9 mouse cellular contexts compared by ENCODE assay signal in the genomic region with DNA sequence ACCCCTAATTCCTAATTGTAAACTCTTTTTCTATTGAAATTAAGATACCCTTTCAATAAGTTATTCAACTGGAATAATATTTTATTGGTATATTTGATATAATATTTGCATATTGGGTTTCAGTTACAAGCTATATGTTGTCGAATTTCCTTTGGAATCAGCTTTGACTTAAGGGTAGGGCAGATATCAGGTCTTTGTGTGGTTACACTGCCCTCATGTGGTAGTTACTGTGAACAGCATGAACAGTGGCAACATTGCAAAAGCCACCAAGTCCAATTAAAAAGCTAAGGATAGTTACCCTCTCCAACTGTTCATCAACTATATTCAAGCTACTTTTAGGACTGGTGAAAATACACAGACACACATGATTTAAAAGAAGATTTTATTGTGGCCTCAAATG. TPM values are rescaled to one million over a fixed set of nuclear protein-coding genes. Genes with fewer than 3 reads are reported as not detected.
A peak's percentile ranks its signal among the peaks of the same experiment; 100 is the strongest.
DNase-seq lines count a peak whose midpoint lies in the region; ATAC-seq lines count a peak whose summit lies in the region.
"Had no signal": no experiment of that assay in that cellular context is flagged by ENCODE, and none has a peak within 500 bp of the region (broad histone marks: within the 10 kb centered on the region; RNA-seq: fewer than 3 reads in every experiment).

No protein-coding gene starts in this region.

- no peaks in the 10 kb centered on the region for H3K9me3 ChIP-seq in hindbrain, embryonic 10.5 days
- peaks cover 4% of the 10 kb centered on the region; the same call in 1 of the 2 replicates for H3K9me3 ChIP-seq in hindbrain, embryonic 16.5 days (ENCODE audit: control insufficient read depth, low read length)
- H3K9me3 ChIP-seq: neural tube, embryonic 12.5 days had no signal

- H3K4me1 ChIP-seq in hindbrain, embryonic 10.5 days (replicated peaks) = no peaks in the 10 kb centered on the region
- no peaks in the 10 kb centered on the region for H3K4me1 ChIP-seq in hindbrain, embryonic 16.5 days (ENCODE audit: control insufficient read depth, insufficient read depth, low read depth, low read length)
- H3K4me1 ChIP-seq: neural tube, embryonic 12.5 days had no signal

- no peaks in the 10 kb centered on the region for H3K36me3 ChIP-seq in hindbrain, embryonic 10.5 days
- H3K36me3 ChIP-seq in hindbrain, embryonic 16.5 days (ENCODE audit: control insufficient read depth, insufficient read depth, low read length) = no peaks in the 10 kb centered on the region
- H3K36me3 ChIP-seq: neural tube, embryonic 12.5 days had no signal

- peak; percentile 20 for DNase-seq in hindbrain, embryonic 10.5 days (ENCODE audit: low spot score)
- peak; percentile 10 for DNase-seq in thymus, postnatal 4 days
- no peak for DNase-seq in thymus, adult 18-20 months
- DNase-seq in retina, embryonic 14.5 days (ENCODE audit: low spot score) = peak; percentile 55
- DNase-seq in testis, postnatal 14 days (ENCODE audit: low spot score) = no peak
- DNase-seq in heart, postnatal 36 days = no peak

- no peak for ATAC-seq in hindbrain, embryonic 16.5 days
- ATAC-seq in hematopoietic stem cell, adult 5-6 weeks (replicated peaks in 1 of 2; ENCODE audit: insufficient read depth in 1 of 2, low FRiP score in 2 of 2, low TSS enrichment in 1 of 2, low read depth in 1 of 2, poor library complexity in 2 of 2, severe bottlenecking in 2 of 2) = peak; percentile 49 to 66; a peak in 2 of 4 replicates

- intact Hi-C loops in heart, postnatal 36 days (cut with DNase I) = no loop called here

- H3K4me2 ChIP-seq in hindbrain, embryonic 16.5 days (ENCODE audit: low read length) = no peak overlapping the region
- H3K4me2 ChIP-seq: neural tube, embryonic 12.5 days had no signal

- H3K4me3 ChIP-seq in hindbrain, embryonic 10.5 days = no peak overlapping the region
- H3K4me3 ChIP-seq in hindbrain, embryonic 16.5 days (ENCODE audit: low read length) = no peak overlapping the region
- H3K4me3 ChIP-seq: neural tube, embryonic 12.5 days had no signal

- no peaks in the 10 kb centered on the region for H3K27me3 ChIP-seq in hindbrain, embryonic 10.5 days (ENCODE audit: insufficient read depth, poor library complexity, severe bottlenecking)
- H3K27me3 ChIP-seq in hindbrain, embryonic 16.5 days (replicated peaks; ENCODE audit: control insufficient read depth, insufficient read depth, low read length) = no peaks in the 10 kb centered on the region
- H3K27me3 ChIP-seq: neural tube, embryonic 12.5 days had no signal

- H3K9ac ChIP-seq in hindbrain, embryonic 16.5 days (ENCODE audit: low read depth, low read length) = no peak overlapping the region
- H3K9ac ChIP-seq: neural tube, embryonic 12.5 days had no signal

- no peak overlapping the region for H3K27ac ChIP-seq in hindbrain, embryonic 10.5 days
- no peak overlapping the region for H3K27ac ChIP-seq in hindbrain, embryonic 16.5 days (ENCODE audit: low read depth, low read length)
- H3K27ac ChIP-seq: neural tube, embryonic 12.5 days had no signal

- 66% methylated on average over 1 of the region's 1 CpGs for WGBS in hindbrain, embryonic 10.5 days
- WGBS in hindbrain, embryonic 16.5 days = 57% methylated on average over 1 of the region's 1 CpGs

RNA-seq across cellular contexts. Expression of a gene that starts 11.6 kb away (rescaled TPM):
- polyA plus RNA-seq in hindbrain, embryonic 10.5 days (2016; fragmentation: Nextera tagmentation; extraction: Ambion mirVana) = not detected in 2 replicates
- polyA plus RNA-seq in hindbrain, embryonic 16.5 days (2015; fragmentation: Nextera tagmentation; extraction: Ambion mirVana) = not detected in 2 replicates
- total RNA-seq in hematopoietic stem cell, adult 5-6 weeks (2017) = not detected in 2 replicates
- not detected for total RNA-seq in heart, postnatal 36 days (2021)
- polyA plus RNA-seq: neural tube, embryonic 12.5 days had no signal

Comparison
In these comparisons a context has a peak if more than half of its experiments do, and no peak if none do; other contexts are left out.
1. DNase-seq: peak in hindbrain, embryonic 10.5 days (single experiment), thymus, postnatal 4 days (single experiment) and retina, embryonic 14.5 days (single experiment); none in thymus, adult 18-20 months (0 of 2), testis, postnatal 14 days (single experiment) and heart, postnatal 36 days (0 of 2).